Mouse (Mus musculus) intestine, postnatal 0 days (tissue): ENCODE measurements around the gene Klrb1. TPM values are rescaled to one million over a fixed set of nuclear protein-coding genes. Genes with fewer than 3 reads are reported as not detected.

Experiments
- ATAC-seq: fragments of 200-750 bp; cut with Nextera tagmentation; 2 replicates; pipeline ENCODE4 v1.8.0; 2017; ENCODE audit warnings: mild to moderate bottlenecking, moderate TSS enrichment, moderate library complexity
- H3K27ac ChIP-seq: fragments of 300-500 bp; sonication (generic); 2 replicates; pipeline ENCODE4 v1.5.1; 2014; ENCODE audit warnings: mild to moderate bottlenecking, low read depth, low read length, moderate library complexity
- H3K27me3 ChIP-seq: fragments of 300-500 bp; sonication (generic); replicated peaks from 2 replicates; pipeline ENCODE4 v1.6.1; 2014; ENCODE audit warnings: low read length, mixed read lengths; ENCODE audit not compliant: control insufficient read depth, insufficient read depth
- H3K36me3 ChIP-seq: fragments of 300-500 bp; sonication (generic); 2 replicates; pipeline ENCODE4 v1.6.1; 2014; ENCODE audit warnings: mild to moderate bottlenecking, moderate library complexity; ENCODE audit not compliant: control insufficient read depth, insufficient read depth
- H3K4me1 ChIP-seq: fragments of 300-500 bp; sonication (generic); replicated peaks from 2 replicates; pipeline ENCODE4 v1.6.1; 2014; ENCODE audit warnings: antibody characterized with exemption, low read length, mixed read lengths; ENCODE audit not compliant: control insufficient read depth, insufficient read depth
- H3K4me2 ChIP-seq: fragments of 300-500 bp; sonication (generic); replicated peaks from 2 replicates; pipeline ENCODE4 v1.6.1; 2014; ENCODE audit warnings: low read depth, mild to moderate bottlenecking, moderate library complexity
- H3K4me3 ChIP-seq: fragments of 300-500 bp; sonication (generic); 2 replicates; pipeline ENCODE4 v1.5.1; 2014; ENCODE audit warnings: low read depth, low read length
- H3K9ac ChIP-seq: fragments of 300-500 bp; sonication (generic); 2 replicates; pipeline ENCODE4 v1.6.1; 2014; ENCODE audit warnings: mild to moderate bottlenecking, low read depth, low read length
- H3K9me3 ChIP-seq: fragments of 300-500 bp; sonication (generic); 2 replicates; pipeline ENCODE4 v1.6.1; 2016; ENCODE audit warnings: mixed run types; ENCODE audit not compliant: control insufficient read depth
- CTCF ChIP-seq: sonication (generic); IDR thresholded peaks from 2 replicates; pipeline ENCODE4 v1.5.1; 2016; ENCODE audit warnings: low read depth, mild to moderate bottlenecking, control low read depth, antibody characterized with exemption, moderate library complexity
- WGBS: fragments of 180-500 bp; shearing (Covaris S2); extraction: QIAGEN DNeasy Blood & Tissue Kit; methylation state at CpG from one replicate; pipeline ENCODE4 v1.1.7; 2014; 5-methylcytosine and 5-hydroxymethylcytosine counted together
- polyA plus RNA-seq: library from polyadenylated mRNA; unstranded; fragments of >200 nt; fragmentation: Nextera tagmentation; extraction: Ambion mirVana; gene quantifications from 2 replicates; pipeline ENCODE4 v1.2.1, GENCODE M21; 2015

Klrb1 gene
- polyA plus RNA-seq, 1 experiment from 2014 or later: 0.13 TPM

DNA sequence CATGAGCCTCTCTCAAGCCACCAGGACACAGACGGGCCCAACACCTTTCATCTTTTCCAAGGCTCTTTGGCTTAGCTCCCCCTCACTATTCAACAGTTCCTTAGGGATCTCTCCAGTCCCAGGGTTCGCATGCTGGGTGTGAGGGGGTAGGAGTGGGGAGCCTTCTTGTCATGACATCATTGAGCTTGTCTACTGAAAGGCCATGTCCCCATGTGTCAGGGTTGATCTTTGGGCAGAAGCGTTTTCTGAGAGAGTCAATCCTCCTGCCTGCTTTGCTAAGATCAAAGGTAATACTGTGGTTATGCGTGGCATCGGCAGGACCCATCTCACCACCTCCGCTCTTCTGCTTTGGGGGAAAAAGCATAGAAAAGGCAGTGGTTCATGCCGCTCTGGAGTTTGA, 14.6 kb upstream of the Klrb1 start:
- no peaks in the 10 kb centered on the region for H3K4me1 ChIP-seq
- WGBS: 91% methylated on average over 7 of the region's 7 CpGs
- no peak overlapping the region for H3K9ac ChIP-seq

DNA sequence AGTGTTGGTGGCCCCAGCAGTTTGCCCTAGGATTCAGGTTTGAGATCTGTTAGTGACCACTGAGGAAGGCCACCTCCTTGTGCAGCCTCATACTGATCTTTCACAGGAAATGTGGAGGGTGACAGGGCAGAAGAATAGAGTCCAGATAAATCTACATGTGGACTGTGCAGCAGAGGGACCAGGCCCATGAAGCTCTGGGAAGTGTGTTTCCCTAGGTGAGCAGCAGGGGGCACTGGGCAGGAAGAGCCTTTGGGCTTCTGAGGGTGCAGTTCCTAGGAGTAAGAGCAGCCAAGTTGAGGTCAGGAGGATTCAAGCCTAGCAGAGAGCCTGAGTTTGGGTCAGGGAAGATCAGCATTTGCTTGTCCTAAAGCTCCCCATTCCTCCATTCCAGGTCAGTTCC, 13.2 kb upstream of the Klrb1 start:
- TF ChIP-seq CTCF: peak; percentile 65

More for the DNA sequence above, 14.6 kb upstream of the Klrb1 start:
- Histone ChIP-seq H3K27ac (no peak overlapping the region), H3K27me3 (no peaks in the 10 kb centered on the region), H3K4me3 (no peak overlapping the region), H3K9me3 (no peaks in the 10 kb centered on the region), H3K36me3 (no peaks in the 10 kb centered on the region), H3K4me2 (no peak overlapping the region)
- TF ChIP-seq CTCF: no peak
- ATAC-seq: no peak

GRCm38 (mm10) chr6:128734896-128735295, 12.0 kb upstream of the Klrb1 start:
- H3K4me1 ChIP-seq: no peaks in the 10 kb centered on the region
- no peak overlapping the region for H3K27ac ChIP-seq
- no peak overlapping the region for H3K4me3 ChIP-seq
- no peak overlapping the region for H3K9ac ChIP-seq
- no peak overlapping the region for H3K4me2 ChIP-seq
- no peak for ATAC-seq
- H3K9me3 ChIP-seq: no peaks in the 10 kb centered on the region
- H3K27me3 ChIP-seq: no peaks in the 10 kb centered on the region
- no peaks in the 10 kb centered on the region for H3K36me3 ChIP-seq
- TF ChIP-seq CTCF: no peak

More for the DNA sequence above, 13.2 kb upstream of the Klrb1 start:
- Histone ChIP-seq H3K27me3 (no peaks in the 10 kb centered on the region), H3K4me3 (no peak overlapping the region), H3K36me3 (no peaks in the 10 kb centered on the region), H3K9ac (no peak overlapping the region), H3K9me3 (no peaks in the 10 kb centered on the region), H3K4me2 (no peak overlapping the region), H3K4me1 (no peaks in the 10 kb centered on the region), H3K27ac (no peak overlapping the region)
- no peak for ATAC-seq

GRCm38 (mm10) chr6:128733908-128734679, 11.2 kb upstream of the Klrb1 start:
- no peak for TF ChIP-seq CTCF

DNA sequence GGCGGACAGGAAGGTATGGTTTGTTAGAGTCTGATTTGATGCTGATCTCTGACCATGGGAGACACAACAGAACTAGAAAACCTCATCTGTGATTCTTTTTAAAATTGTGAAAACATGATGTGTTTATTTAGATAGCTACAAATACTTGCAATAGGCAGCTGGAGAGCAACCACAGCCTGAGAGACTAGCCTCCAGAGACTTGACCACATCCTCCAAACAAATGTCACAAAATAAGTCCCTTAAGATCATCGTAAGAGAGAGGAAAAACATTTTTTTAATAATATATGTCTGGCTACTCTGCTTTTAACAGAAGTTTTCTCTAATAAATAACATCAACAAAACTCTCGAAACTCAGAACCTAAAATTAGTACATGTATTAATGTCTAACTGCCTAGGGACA, 9.2 kb upstream of the Klrb1 start:
- Histone ChIP-seq H3K4me3 (no peak overlapping the region), H3K9ac (no peak overlapping the region), H3K36me3 (no peaks in the 10 kb centered on the region), H3K4me2 (no peak overlapping the region), H3K9me3 (no peaks in the 10 kb centered on the region), H3K27me3 (no peaks in the 10 kb centered on the region), H3K27ac (0 out of 2 replicates have a peak overlapping the region, but pooled peaks have one; percentile 0), H3K4me1 (no peaks in the 10 kb centered on the region)
- no peak for TF ChIP-seq CTCF
- ATAC-seq: no peak
- WGBS: 74% methylated on average over 3 of the region's 3 CpGs

More at GRCm38 (mm10) chr6:128733908-128734679, 11.2 kb upstream of the Klrb1 start:
- H3K36me3 ChIP-seq: no peaks in the 10 kb centered on the region
- no peak for ATAC-seq
- no peak overlapping the region for H3K4me2 ChIP-seq
- H3K9me3 ChIP-seq: no peaks in the 10 kb centered on the region
- H3K4me1 ChIP-seq: no peaks in the 10 kb centered on the region
- WGBS: 62% methylated on average over 5 of the region's 5 CpGs
- no peaks in the 10 kb centered on the region for H3K27me3 ChIP-seq
- H3K27ac ChIP-seq: no peak overlapping the region
- no peak overlapping the region for H3K4me3 ChIP-seq
- no peak overlapping the region for H3K9ac ChIP-seq

DNA sequence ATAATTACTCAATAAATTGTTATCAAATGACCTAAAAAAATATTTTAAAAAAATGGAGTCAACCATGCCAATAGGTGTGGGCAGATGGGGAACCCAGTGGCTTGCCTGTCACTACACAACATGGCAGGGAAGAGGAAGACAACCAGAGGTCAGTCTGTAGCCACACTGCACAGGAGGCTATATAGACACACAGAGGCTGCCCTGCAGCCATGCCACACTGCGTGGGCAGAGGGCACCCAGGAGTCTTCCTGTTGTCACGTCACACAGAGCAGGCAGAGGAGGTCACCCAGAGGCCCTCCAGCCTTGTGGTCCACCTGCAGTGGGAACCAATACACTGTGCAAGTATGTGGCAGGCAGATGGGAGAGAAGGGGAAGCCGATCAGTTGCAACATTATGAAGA, 21.2 kb downstream of the Klrb1 start:
- Histone ChIP-seq H3K36me3 (no peaks in the 10 kb centered on the region), H3K9me3 (no peaks in the 10 kb centered on the region), H3K4me1 (no peaks in the 10 kb centered on the region), H3K4me3 (no peak overlapping the region), H3K27ac (no peak overlapping the region), H3K4me2 (no peak overlapping the region), H3K27me3 (no peaks in the 10 kb centered on the region), H3K9ac (no peak overlapping the region)
- 90% methylated on average over 3 of the region's 3 CpGs for WGBS
- ATAC-seq: no peak
- no peak for TF ChIP-seq CTCF
